Mouse (Mus musculus): ENCODE data around the gene Pirb.

- no peak for TF ChIP-seq POLR2A (IDR thresholded peaks at IDR 0.05; ENCODE audit: borderline replicate concordance, insufficient read depth, low read length)
- TF ChIP-seq CTCF (IDR thresholded peaks at IDR 0.05; ENCODE audit: borderline replicate concordance, insufficient read depth, low read depth, low read length): no peak
Observed at GRCm38 (mm10) chr7:3715249-3715648, 4.9 kb downstream of the Pirb start.
